Mouse (Mus musculus) cerebellum, adult 18-20 months (tissue): ENCODE results near the gene Slc44a2.

Source experiments
- DNase-seq, 2 experiments: peaks; one replicate each; pipeline ENCODE4 v3.0.0; 2021

Slc44a2 gene

DNA sequence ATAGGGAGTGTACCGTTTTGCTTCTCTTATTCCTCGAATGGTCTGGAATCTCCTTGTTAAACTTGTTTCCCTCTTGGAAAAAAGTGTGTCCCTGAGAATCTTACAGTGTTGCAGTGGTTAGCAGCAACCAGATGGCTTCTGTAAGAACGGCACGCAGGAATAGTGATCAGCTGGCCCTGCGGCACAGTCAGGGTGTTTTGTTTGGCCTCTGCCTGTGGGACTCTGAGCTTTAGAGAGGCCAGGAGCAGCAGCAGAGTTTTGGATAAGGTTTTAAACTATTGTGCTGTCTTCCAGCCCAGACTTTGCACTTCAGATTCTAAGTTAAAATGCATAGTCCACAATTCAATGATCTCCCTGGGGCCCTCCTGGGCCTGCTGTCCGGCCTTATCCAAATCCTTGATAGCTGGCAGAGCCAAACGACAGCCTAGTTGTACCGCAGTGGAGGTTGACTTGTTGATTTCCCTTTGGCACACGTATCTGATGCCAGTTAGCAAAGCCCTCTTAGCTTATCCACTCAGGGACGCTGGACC lies 72.2 kb downstream of the Slc44a2 start:
- no peak for DNase-seq

DNA sequence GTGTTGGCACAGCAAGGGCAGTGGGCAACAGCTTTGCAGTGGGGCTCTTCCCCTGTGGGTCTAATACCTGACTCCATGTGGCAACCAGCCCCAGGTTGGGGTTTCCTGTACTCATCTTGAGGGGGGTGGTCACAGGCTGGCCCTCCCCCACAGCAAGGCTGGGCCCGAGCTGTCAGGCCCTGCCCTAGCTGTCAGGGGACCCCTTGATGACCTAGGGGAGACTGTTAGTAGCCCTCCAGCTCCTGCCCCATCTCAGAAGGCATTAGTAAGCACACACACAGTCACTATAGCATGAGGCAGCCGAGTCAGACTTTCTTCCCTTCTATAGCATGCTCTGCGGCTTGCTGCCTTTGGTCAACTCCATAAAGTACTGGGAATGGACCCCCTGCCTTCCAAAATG lies 75.2 kb downstream of the Slc44a2 start:
- no peak for DNase-seq

DNA sequence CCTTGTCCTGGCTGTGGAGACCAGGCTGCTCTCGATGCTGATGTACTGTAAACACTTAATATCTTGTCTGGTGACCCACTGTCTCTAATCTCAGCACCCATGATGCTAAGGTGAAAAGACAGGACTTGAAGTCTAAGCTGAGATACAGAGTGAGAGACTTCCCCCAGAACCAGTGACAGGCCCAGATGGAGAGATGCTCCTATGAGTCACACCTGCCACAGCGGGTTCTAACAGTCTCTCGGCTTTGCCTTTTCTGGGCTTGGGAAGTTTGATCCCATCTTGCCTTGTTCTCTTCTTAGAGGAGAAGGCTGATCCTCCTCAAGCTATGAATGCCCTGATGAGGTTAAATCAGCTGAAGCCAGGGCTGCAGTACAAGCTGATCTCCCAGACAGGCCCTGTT lies 76.7 kb downstream of the Slc44a2 start:
- no peak for DNase-seq

DNA sequence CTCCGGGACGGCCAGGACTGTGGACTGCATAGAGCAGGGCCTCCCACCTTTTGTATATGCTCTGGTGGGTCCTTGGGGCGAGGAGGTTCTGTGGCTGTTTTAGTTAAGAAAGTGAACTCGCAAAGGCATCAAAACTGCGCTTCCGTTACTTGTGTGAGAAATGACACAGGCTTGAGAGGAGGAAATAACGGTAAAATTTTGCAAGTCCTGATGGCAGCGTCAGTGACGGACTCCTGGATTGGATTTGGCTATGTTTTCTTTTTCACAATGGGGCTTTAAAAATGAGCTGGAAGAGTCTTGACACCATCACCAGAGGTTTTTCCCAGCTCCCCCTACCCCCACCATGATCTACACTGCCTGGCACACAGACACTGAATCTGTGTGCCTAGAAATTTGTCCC lies 80.5 kb downstream of the Slc44a2 start:
- DNase-seq = no peak

DNA sequence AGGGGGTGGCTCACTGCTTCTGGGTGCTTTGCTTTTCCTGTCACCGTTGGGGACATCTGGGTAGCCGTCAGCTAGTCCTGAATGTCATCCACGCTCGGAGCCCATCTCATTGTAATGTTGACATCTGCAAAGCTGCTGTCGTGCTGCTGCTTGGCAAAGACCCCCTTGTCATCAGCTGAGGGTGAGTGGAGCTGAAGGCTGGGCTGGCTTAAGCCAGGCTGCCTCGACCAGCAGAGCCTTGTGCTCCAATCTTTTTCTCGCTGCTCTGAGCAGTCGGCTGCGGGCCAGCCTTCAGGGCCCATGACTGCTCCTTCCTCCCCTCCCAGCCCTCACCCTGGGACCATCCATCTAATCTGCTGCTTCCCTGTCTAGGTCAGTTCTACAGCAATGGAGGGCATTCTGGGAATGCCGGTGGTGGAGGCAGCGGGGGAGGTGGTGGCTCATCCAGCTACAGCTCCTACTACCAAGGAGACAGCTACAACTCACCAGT lies 82.3 kb downstream of the Slc44a2 start:
- no peak for DNase-seq

DNA sequence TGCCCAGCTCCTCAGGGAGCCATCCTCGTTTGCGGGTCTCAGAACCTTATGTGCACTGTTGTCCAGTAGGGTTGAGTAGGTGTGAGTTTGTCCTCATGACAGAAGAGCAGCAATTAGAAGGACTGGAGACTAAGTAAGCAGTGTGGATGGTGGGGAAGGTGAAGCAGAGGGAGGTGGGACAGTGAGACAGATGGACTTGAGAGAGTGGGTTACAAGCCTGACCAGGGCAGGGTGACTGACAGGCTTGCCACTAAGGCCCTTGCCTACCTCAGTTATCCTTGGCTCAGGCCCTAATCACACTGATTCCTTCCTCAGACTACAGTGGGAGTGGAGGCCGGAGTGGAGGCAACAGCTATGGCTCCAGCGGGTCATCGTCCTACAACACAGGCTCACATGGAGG lies 83.2 kb downstream of the Slc44a2 start:
- no peak for DNase-seq
